Mouse (Mus musculus): ENCODE measurements around the gene Gm7029.
"Not testable (repeated sequence)": the region's sequence is repeated elsewhere in the genome, so short reads cannot be mapped to it uniquely, and the experiment has no call there.

GRCm38 (mm10) chr17:33893011-33893410 lies 19.4 kb downstream of the Gm7029 start:
- not testable (repeated sequence) for TF ChIP-seq CTCF (IDR thresholded peaks at IDR 0.05); EP300 (IDR thresholded peaks at IDR 0.05; ENCODE audit: insufficient read depth, low read depth, low read length); POLR2A (IDR thresholded peaks at IDR 0.05; ENCODE audit: insufficient read depth, low read depth, low read length)
